Mouse (Mus musculus): Measurements from ENCODE around the gene Clstn2. TPM values are rescaled to one million over a fixed set of nuclear protein-coding genes. Genes with fewer than 3 reads are reported as not detected.

The Clstn2 gene
- total RNA-seq, 2 experiments from 2014 or later = not detected

GRCm38 (mm10) chr9:97953746-97954359 is 79.1 kb downstream of the Clstn2 start:
- no peak for ATAC-seq (replicated peaks; ENCODE audit: poor library complexity, severe bottlenecking)

- ATAC-seq (replicated peaks; ENCODE audit: poor library complexity, severe bottlenecking) = no peak
Measured at GRCm38 (mm10) chr9:97950378-97951006, 82.5 kb downstream of the Clstn2 start.

GRCm38 (mm10) chr9:97919326-97919725 is 113.7 kb downstream of the Clstn2 start:
- ATAC-seq (replicated peaks; ENCODE audit: poor library complexity, severe bottlenecking) = no peak

GRCm38 (mm10) chr9:97891415-97891814 is 141.6 kb downstream of the Clstn2 start:
- ATAC-seq (replicated peaks; ENCODE audit: poor library complexity, severe bottlenecking) = no peak

GRCm38 (mm10) chr9:97883336-97883735 is 149.6 kb downstream of the Clstn2 start:
- no peak for ATAC-seq (replicated peaks; ENCODE audit: poor library complexity, severe bottlenecking)

- ATAC-seq (replicated peaks; ENCODE audit: poor library complexity, severe bottlenecking) = no peak
Measured at GRCm38 (mm10) chr9:97867013-97867700, 165.8 kb downstream of the Clstn2 start.

- ATAC-seq (replicated peaks; ENCODE audit: poor library complexity, severe bottlenecking) = no peak
Measured at GRCm38 (mm10) chr9:97852859-97853258, 180.1 kb downstream of the Clstn2 start.

- ATAC-seq (replicated peaks; ENCODE audit: poor library complexity, severe bottlenecking) = peak; percentile 73
Measured at GRCm38 (mm10) chr9:97847873-97848838, 184.8 kb downstream of the Clstn2 start.

- ATAC-seq (replicated peaks; ENCODE audit: poor library complexity, severe bottlenecking) = no peak
Measured at GRCm38 (mm10) chr9:97842054-97842453, 190.9 kb downstream of the Clstn2 start.

GRCm38 (mm10) chr9:97831216-97831615 is 201.8 kb downstream of the Clstn2 start:
- no peak for ATAC-seq (replicated peaks; ENCODE audit: poor library complexity, severe bottlenecking)

GRCm38 (mm10) chr9:97829919-97830318 is 203.1 kb downstream of the Clstn2 start:
- no peak for ATAC-seq (replicated peaks; ENCODE audit: poor library complexity, severe bottlenecking)

- ATAC-seq (replicated peaks; ENCODE audit: poor library complexity, severe bottlenecking) = no peak
Measured at GRCm38 (mm10) chr9:97827689-97828088, 205.3 kb downstream of the Clstn2 start.

- no peak for ATAC-seq (replicated peaks; ENCODE audit: poor library complexity, severe bottlenecking)
Measured at GRCm38 (mm10) chr9:97826077-97826947, 206.7 kb downstream of the Clstn2 start.

GRCm38 (mm10) chr9:97817116-97817515 is 215.9 kb downstream of the Clstn2 start:
- peak; percentile 46 for ATAC-seq (replicated peaks; ENCODE audit: poor library complexity, severe bottlenecking)

GRCm38 (mm10) chr9:97816143-97816805 is 216.7 kb downstream of the Clstn2 start:
- ATAC-seq (replicated peaks; ENCODE audit: poor library complexity, severe bottlenecking) = no peak

GRCm38 (mm10) chr9:97813157-97813556 is 219.8 kb downstream of the Clstn2 start:
- no peak for ATAC-seq (replicated peaks; ENCODE audit: poor library complexity, severe bottlenecking)

GRCm38 (mm10) chr9:97807031-97807430 is 225.9 kb downstream of the Clstn2 start:
- no peak for ATAC-seq (replicated peaks; ENCODE audit: poor library complexity, severe bottlenecking)

GRCm38 (mm10) chr9:97793661-97794060 is 239.3 kb downstream of the Clstn2 start:
- ATAC-seq (replicated peaks; ENCODE audit: poor library complexity, severe bottlenecking) = peak; percentile 25; the same call in 1 of the 2 replicates

- ATAC-seq (replicated peaks; ENCODE audit: poor library complexity, severe bottlenecking) = no peak
Measured at GRCm38 (mm10) chr9:97788151-97788670, 244.8 kb downstream of the Clstn2 start.
